Mouse (Mus musculus) liver, adult 2 months (tissue): ENCODE results near the gene Rnf144b.

Source experiments
- CTCF ChIP-seq: fragments of 200-500 bp; IDR thresholded peaks from 2 replicates; pipeline ENCODE4 v1.5.1; 2011; ENCODE audit warnings: low read depth, low read length, control low read depth
- POLR2A ChIP-seq: fragments of 200-500 bp; IDR thresholded peaks from 2 replicates; pipeline ENCODE4 v1.6.1; 2011; ENCODE audit warnings: low read length, control low read depth; ENCODE audit not compliant: insufficient read depth; ENCODE audit errors: extremely low read depth

DNA sequence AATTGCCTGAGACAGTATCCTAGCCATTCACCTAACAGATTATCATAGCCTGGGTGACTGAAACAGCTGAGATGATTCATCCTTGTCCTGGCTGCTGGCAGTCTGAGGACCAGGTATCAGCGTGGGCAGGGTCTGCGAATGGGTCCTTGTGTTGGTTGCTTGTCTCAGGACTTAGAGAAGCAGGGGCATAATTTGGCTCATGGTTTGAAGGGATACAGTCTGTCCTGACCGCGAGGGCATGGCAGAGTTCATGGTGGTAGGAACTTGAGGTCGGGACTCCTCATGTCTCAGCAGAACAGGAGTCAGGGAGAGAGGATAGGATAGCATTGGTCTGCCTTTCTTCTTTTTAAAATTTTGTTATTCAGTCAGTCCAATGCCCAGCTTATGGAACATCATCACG is 121.1 kb downstream of the Rnf144b start:
- TF ChIP-seq POLR2A, result no peak
- TF ChIP-seq CTCF, result no peak
